22 mouse cellular contexts compared by ENCODE assay signal in the genomic region with DNA sequence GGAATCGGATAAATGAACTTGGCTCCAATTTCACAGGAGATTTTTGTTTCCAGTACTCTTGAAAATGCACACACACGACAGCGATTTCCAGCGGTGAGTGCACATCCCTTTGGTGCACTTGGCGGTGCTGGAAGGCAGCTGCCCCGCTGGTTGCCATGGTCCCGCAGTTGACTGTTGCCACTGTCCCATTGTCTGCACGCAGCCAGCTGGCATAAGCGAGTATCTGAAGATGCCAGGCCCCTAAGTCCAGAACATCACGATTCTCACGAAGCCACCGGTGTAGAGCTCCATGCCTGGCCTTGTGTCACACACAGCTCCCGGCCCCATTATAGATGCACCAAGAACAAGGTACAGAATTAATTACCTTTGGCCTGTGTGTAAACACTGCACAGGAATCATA. TPM values are rescaled to one million over a fixed set of nuclear protein-coding genes. Genes with fewer than 3 reads are reported as not detected.
A peak's percentile ranks its signal among the peaks of the same experiment; 100 is the strongest.
DNase-seq lines count a peak whose midpoint lies in the region; ATAC-seq and TF ChIP-seq lines count a peak whose summit lies in the region.
"Had no signal": no experiment of that assay in that cellular context is flagged by ENCODE, and none has a peak within 500 bp of the region (broad histone marks: within the 10 kb centered on the region; RNA-seq: fewer than 3 reads in every experiment).

No protein-coding gene starts in this region.

- peak; percentile 34; the same call in 1 of the 2 replicates for ATAC-seq in midbrain, embryonic 14.5 days (ENCODE audit: low FRiP score, low TSS enrichment)
- peak; percentile 79 for ATAC-seq in hindbrain, postnatal 0 days
- ATAC-seq: intestine, embryonic 16.5 days had no signal

- H3K9ac ChIP-seq in midbrain, embryonic 14.5 days (replicated peaks; ENCODE audit: low read length), result no peak overlapping the region
- H3K9ac ChIP-seq in hindbrain, postnatal 0 days (replicated peaks; ENCODE audit: low read length), result no peak overlapping the region
- H3K9ac ChIP-seq: embryonic facial prominence, embryonic 15.5 days; limb, embryonic 12.5 days; liver, embryonic 13.5 days had no signal

- H3K27ac ChIP-seq in midbrain, embryonic 14.5 days (replicated peaks; ENCODE audit: low read depth, low read length), result 0 out of 2 replicates have a peak overlapping the region, but pooled peaks have one; percentile 8
- no peak overlapping the region for H3K27ac ChIP-seq in midbrain, embryonic 10.5 days (replicated peaks)
- H3K27ac ChIP-seq in hindbrain, postnatal 0 days, result peak overlapping the region; percentile 57
- H3K27ac ChIP-seq: embryonic facial prominence, embryonic 15.5 days; forebrain, embryonic 10.5 days; kidney, postnatal 0 days; layer of hippocampus, adult 2 months; limb, embryonic 12.5 days; liver, embryonic 13.5 days had no signal

- H3K4me2 ChIP-seq in midbrain, embryonic 14.5 days (ENCODE audit: low read length), result no peak overlapping the region
- H3K4me2 ChIP-seq in hindbrain, postnatal 0 days (ENCODE audit: low read depth, low read length), result no peak overlapping the region
- H3K4me2 ChIP-seq: embryonic facial prominence, embryonic 15.5 days; limb, embryonic 12.5 days; liver, embryonic 13.5 days had no signal

- 58% methylated on average over 13 of the region's 13 CpGs for WGBS in midbrain, embryonic 14.5 days
- 87% methylated on average over 13 of the region's 13 CpGs for WGBS in midbrain, embryonic 10.5 days
- WGBS in hindbrain, postnatal 0 days, result 36% methylated on average over 13 of the region's 13 CpGs

- H3K27me3 ChIP-seq in midbrain, embryonic 14.5 days (ENCODE audit: control insufficient read depth, insufficient read depth, low read length), result no peaks in the 10 kb centered on the region
- no peaks in the 10 kb centered on the region for H3K27me3 ChIP-seq in midbrain, embryonic 10.5 days (ENCODE audit: low read depth, poor library complexity, severe bottlenecking)
- no peaks in the 10 kb centered on the region for H3K27me3 ChIP-seq in hindbrain, postnatal 0 days (ENCODE audit: insufficient read depth, low read length)
- H3K27me3 ChIP-seq: liver, embryonic 13.5 days had no signal

- no peaks in the 10 kb centered on the region for H3K36me3 ChIP-seq in midbrain, embryonic 14.5 days (ENCODE audit: control insufficient read depth, insufficient read depth, low read length)
- no peaks in the 10 kb centered on the region for H3K36me3 ChIP-seq in midbrain, embryonic 10.5 days
- no peaks in the 10 kb centered on the region for H3K36me3 ChIP-seq in hindbrain, postnatal 0 days (ENCODE audit: insufficient read depth, low read length)
- H3K36me3 ChIP-seq: embryonic facial prominence, embryonic 15.5 days; forebrain, embryonic 10.5 days; limb, embryonic 12.5 days; liver, embryonic 13.5 days had no signal

- peak; percentile 22 to 33 for DNase-seq in cerebellum, postnatal 14 days
- DNase-seq in cerebellum, adult 9-10 months, result no peak
- DNase-seq in midbrain, embryonic 14.5 days, result peak; percentile 65
- DNase-seq in midbrain, embryonic 10.5 days (ENCODE audit: low spot score), result no peak
- peak; percentile 82 for DNase-seq in hindbrain, postnatal 0 days (ENCODE audit: low spot score)
- DNase-seq in adrenal gland, adult 8-10 months, result no peak
- DNase-seq in heart, postnatal 36 days, result no peak
- DNase-seq: adrenal gland, adult 2 months; gastrocnemius, postnatal 25 days; liver, embryonic 13.5 days; right cerebral cortex, postnatal 4 days; thymus, postnatal 14 days had no signal

- H3K9me3 ChIP-seq in midbrain, embryonic 14.5 days (ENCODE audit: control insufficient read depth, low read length), result no peaks in the 10 kb centered on the region
- no peaks in the 10 kb centered on the region for H3K9me3 ChIP-seq in midbrain, embryonic 10.5 days (replicated peaks)
- no peaks in the 10 kb centered on the region for H3K9me3 ChIP-seq in hindbrain, postnatal 0 days (ENCODE audit: low read length)
- H3K9me3 ChIP-seq: embryonic facial prominence, embryonic 15.5 days; forebrain, embryonic 10.5 days; limb, embryonic 12.5 days; liver, embryonic 13.5 days had no signal

- TF ChIP-seq CTCF in hindbrain, postnatal 0 days (IDR thresholded peaks at IDR 0.05; ENCODE audit: low read depth), result no peak

- intact Hi-C loops in heart, postnatal 36 days (cut with DNase I), result no loop called here

- H3K4me1 ChIP-seq in midbrain, embryonic 14.5 days (ENCODE audit: control insufficient read depth, insufficient read depth, low read length), result no peaks in the 10 kb centered on the region
- H3K4me1 ChIP-seq in midbrain, embryonic 10.5 days, result peaks cover 17% of the 10 kb centered on the region
- peaks cover 6% of the 10 kb centered on the region; the same call in 1 of the 2 replicates for H3K4me1 ChIP-seq in hindbrain, postnatal 0 days (ENCODE audit: insufficient read depth, low read length)
- H3K4me1 ChIP-seq: embryonic facial prominence, embryonic 15.5 days; liver, embryonic 13.5 days had no signal

- no peak overlapping the region for H3K4me3 ChIP-seq in midbrain, embryonic 14.5 days (replicated peaks; ENCODE audit: low read depth, low read length)
- H3K4me3 ChIP-seq in midbrain, embryonic 10.5 days, result no peak overlapping the region
- no peak overlapping the region for H3K4me3 ChIP-seq in hindbrain, postnatal 0 days (ENCODE audit: low read length)
- H3K4me3 ChIP-seq: embryonic facial prominence, embryonic 15.5 days; forebrain, embryonic 10.5 days; layer of hippocampus, adult 2 months; left cerebral cortex, adult 2 months; limb, embryonic 12.5 days; liver, embryonic 13.5 days had no signal

RNA-seq across cellular contexts. Expression of a gene that starts 29.9 kb away (rescaled TPM):
- 0.57 and 0.80 TPM in 2 replicates for polyA plus RNA-seq in midbrain, embryonic 14.5 days (2014; fragmentation: Nextera tagmentation; extraction: Ambion mirVana)
- 0.04 and 0.15 TPM in 2 replicates for polyA plus RNA-seq in midbrain, embryonic 10.5 days (2016; fragmentation: Nextera tagmentation; extraction: Ambion mirVana)
- total RNA-seq in hindbrain, postnatal 0 days (2014; rRNA removed), result 2.4 and 5.3 TPM in 2 replicates
- polyA plus RNA-seq in hindbrain, postnatal 0 days (2015; fragmentation: Nextera tagmentation; extraction: Ambion mirVana), result 1.6 and 1.9 TPM in 2 replicates
- total RNA-seq in adrenal gland, adult 8-10 months (2022), result 1 to 10 TPM; 1.0 to 2.7 (median 2.3) TPM
- total RNA-seq in heart, postnatal 36 days (2021), result under 1 TPM; 0.19 to 0.81 TPM
- total RNA-seq: CH12.LX; megakaryocyte progenitor cell, adult 5-6 weeks had no signal
- polyA plus RNA-seq: heart, postnatal 0 days; liver, embryonic 13.5 days had no signal

Comparison
In these comparisons a context has a peak if more than half of its experiments do, and no peak if none do; other contexts are left out.
1. DNase-seq: peak in cerebellum, postnatal 14 days (2 of 2), midbrain, embryonic 14.5 days (single experiment) and hindbrain, postnatal 0 days (single experiment); none in cerebellum, adult 9-10 months (single experiment), midbrain, embryonic 10.5 days (single experiment), adrenal gland, adult 8-10 months (single experiment) and heart, postnatal 36 days (0 of 2).